Mouse (Mus musculus) neural tube, embryonic 14.5 days (tissue): Measurements from ENCODE around the gene Sdc1. TPM values are rescaled to one million over a fixed set of nuclear protein-coding genes. Genes with fewer than 3 reads are reported as not detected.

Source experiments
- ATAC-seq: fragments of 200-750 bp; cut with Nextera tagmentation; 2 replicates; pipeline ENCODE4 v1.8.0; 2017; ENCODE audit warnings: low read depth, mild to moderate bottlenecking, moderate TSS enrichment, moderate library complexity
- H3K27ac ChIP-seq: fragments of 300-500 bp; sonication (generic); 2 replicates; pipeline ENCODE4 v1.5.1; 2014; ENCODE audit warnings: low read depth, mild to moderate bottlenecking, control low read depth, low read length, moderate library complexity, mixed read lengths
- H3K27me3 ChIP-seq: fragments of 300-500 bp; sonication (generic); 2 replicates; pipeline ENCODE4 v1.6.1; 2014; ENCODE audit warnings: low read length; ENCODE audit not compliant: control insufficient read depth, insufficient read depth
- H3K36me3 ChIP-seq: fragments of 300-500 bp; sonication (generic); 2 replicates; pipeline ENCODE4 v1.6.1; 2014; ENCODE audit warnings: low read length, mixed read lengths; ENCODE audit not compliant: control insufficient read depth, insufficient read depth
- H3K4me1 ChIP-seq: fragments of 300-500 bp; sonication (generic); 2 replicates; pipeline ENCODE4 v1.6.1; 2014; ENCODE audit warnings: low read length; ENCODE audit not compliant: control insufficient read depth, insufficient read depth
- H3K4me2 ChIP-seq: fragments of 300-500 bp; sonication (generic); 2 replicates; pipeline ENCODE4 v1.6.1; 2014; ENCODE audit warnings: mild to moderate bottlenecking, low read depth, low read length, control low read depth
- H3K4me3 ChIP-seq: fragments of 300-500 bp; sonication (generic); 2 replicates; pipeline ENCODE4 v1.5.1; 2014; ENCODE audit warnings: low read depth, low read length, control low read depth, mixed read lengths
- H3K9ac ChIP-seq: fragments of 300-500 bp; sonication (generic); replicated peaks from 2 replicates; pipeline ENCODE4 v1.6.1; 2014; ENCODE audit warnings: low read depth, mild to moderate bottlenecking, control low read depth, low read length, mixed read lengths
- H3K9me3 ChIP-seq: fragments of 300-500 bp; sonication (generic); 2 replicates; pipeline ENCODE4 v1.6.1; 2016; ENCODE audit warnings: low read length; ENCODE audit not compliant: control insufficient read depth
- WGBS: fragments of 180-500 bp; shearing (Covaris S2); extraction: QIAGEN DNeasy Blood & Tissue Kit; methylation state at CpG from one replicate; pipeline ENCODE4 v1.1.7; 2014; 5-methylcytosine and 5-hydroxymethylcytosine counted together
- polyA plus RNA-seq: library from polyadenylated mRNA; unstranded; fragments of >200 nt; fragmentation: Nextera tagmentation; extraction: Ambion mirVana; gene quantifications from 2 replicates; pipeline ENCODE4 v1.2.1, GENCODE M21; 2014

Gene Sdc1
- polyA plus RNA-seq, 1 experiment from 2014 or later: 6.5 TPM

DNA sequence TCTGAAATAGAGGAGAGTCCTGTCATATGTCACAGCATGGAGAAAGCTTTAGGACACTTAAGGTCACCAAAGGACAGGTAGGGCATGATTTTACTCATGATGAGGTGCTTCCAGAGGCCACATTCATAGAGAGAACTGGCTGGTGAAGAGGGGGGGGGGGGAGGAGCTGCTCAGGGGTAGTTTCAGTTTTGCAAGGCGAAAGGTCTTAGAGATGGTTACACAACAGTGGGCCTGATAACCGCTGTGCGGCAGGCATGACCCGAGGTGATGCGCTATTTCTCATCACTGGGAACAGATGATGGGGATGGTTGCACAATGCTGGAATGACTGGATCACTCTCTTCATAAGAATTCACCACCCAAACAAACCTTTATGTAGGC lies 58.5 kb downstream of the Sdc1 start:
- Histone ChIP-seq H3K4me1 (no peaks in the 10 kb centered on the region), H3K36me3 (no peaks in the 10 kb centered on the region), H3K27me3 (no peaks in the 10 kb centered on the region), H3K9me3 (no peaks in the 10 kb centered on the region), H3K4me3 (no peak overlapping the region), H3K9ac (no peak overlapping the region), H3K4me2 (no peak overlapping the region), H3K27ac (no peak overlapping the region)
- ATAC-seq: no peak
- WGBS: 93% methylated on average over 5 of the region's 5 CpGs

DNA sequence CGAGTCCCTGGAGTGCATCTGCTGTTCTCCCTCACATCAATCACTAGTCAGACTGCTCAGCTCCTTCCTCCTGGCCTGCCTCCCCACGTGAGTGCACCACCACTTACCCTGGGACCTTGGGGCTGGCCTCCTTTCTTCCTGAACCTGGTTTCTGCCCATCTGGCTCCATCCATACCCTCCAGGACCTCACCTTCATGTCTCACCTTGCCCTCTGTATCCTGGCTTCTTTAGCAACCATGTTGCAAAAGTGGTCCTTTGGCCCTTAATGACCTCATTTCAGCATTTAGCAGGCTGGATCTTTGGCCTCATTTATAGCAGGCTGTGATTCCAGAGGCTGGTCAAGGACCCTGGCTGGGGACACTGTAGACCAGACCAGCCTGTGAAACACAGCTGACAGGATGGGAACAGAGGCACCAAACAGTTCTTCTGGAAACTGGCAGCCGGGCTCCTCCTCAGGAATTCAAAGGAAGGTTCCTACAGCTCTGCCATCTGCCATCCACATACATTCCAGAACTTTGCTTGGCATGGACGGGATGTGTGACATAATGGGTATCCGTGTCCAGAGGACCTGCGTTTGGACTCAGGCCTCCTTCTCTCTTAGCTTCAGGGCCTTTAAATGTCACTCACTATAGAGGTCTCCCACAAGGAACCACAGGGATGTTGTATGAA lies 60.0 kb downstream of the Sdc1 start:
- H3K4me1 ChIP-seq: no peaks in the 10 kb centered on the region
- no peak overlapping the region for H3K4me2 ChIP-seq
- H3K27me3 ChIP-seq: no peaks in the 10 kb centered on the region
- no peak overlapping the region for H3K27ac ChIP-seq
- H3K36me3 ChIP-seq: no peaks in the 10 kb centered on the region
- 69% methylated on average over 6 of the region's 6 CpGs for WGBS
- H3K4me3 ChIP-seq: no peak overlapping the region
- ATAC-seq: no peak
- H3K9ac ChIP-seq: no peak overlapping the region
- no peaks in the 10 kb centered on the region for H3K9me3 ChIP-seq

DNA sequence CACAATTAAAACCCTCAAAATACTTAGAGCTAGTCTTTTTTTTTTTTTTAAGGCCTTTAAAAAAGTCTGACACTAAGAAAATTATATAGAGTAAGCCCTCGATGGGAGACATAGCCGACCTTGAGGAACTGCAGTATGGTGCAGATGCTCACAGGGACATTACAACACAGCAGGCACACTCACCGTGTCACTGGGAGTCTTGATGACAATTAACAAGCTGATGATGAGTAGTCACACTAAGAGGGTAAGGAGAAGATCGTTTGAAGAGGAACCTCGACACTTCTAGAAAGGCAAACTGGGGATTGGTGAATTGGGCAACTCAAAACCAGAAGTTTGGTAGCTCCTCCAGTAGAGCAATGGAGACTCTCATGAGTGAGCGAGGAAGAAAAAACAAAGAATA lies 60.6 kb downstream of the Sdc1 start:
- ATAC-seq: no peak
- Histone ChIP-seq H3K9ac (no peak overlapping the region), H3K36me3 (no peaks in the 10 kb centered on the region), H3K27ac (no peak overlapping the region), H3K27me3 (no peaks in the 10 kb centered on the region), H3K4me2 (no peak overlapping the region), H3K9me3 (no peaks in the 10 kb centered on the region), H3K4me1 (no peaks in the 10 kb centered on the region), H3K4me3 (no peak overlapping the region)
- 83% methylated on average over 6 of the region's 6 CpGs for WGBS

DNA sequence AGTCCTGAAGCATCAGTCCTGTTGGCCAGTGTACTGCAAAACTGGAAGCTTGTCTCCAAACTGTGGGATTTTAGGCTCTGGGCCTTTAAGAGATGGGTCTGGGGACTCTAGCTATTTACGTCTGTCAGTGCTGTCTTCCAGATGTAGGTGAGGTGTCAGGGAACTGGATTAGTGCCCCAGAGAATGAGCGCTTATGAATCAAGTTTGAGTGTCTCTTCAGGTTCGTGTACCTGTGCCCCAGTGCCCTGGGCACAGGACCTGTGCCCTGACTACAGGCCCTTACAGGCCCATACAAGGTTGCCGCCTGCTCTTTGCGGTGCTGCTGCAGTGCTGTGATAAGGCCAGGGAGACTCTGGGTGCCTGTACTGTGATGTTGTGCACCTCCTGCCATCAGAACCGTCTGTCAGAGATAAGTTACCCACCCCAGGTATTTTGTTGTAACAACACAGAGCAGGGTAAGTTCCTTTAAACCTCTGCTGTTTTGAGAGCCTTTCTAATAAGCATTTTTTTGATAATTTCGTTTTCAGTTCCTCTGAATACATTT lies 69.7 kb downstream of the Sdc1 start:
- ATAC-seq: no peak
- Histone ChIP-seq H3K9ac (no peak overlapping the region), H3K27ac (no peak overlapping the region), H3K36me3 (no peaks in the 10 kb centered on the region), H3K4me1 (no peaks in the 10 kb centered on the region), H3K27me3 (no peaks in the 10 kb centered on the region), H3K4me3 (no peak overlapping the region), H3K9me3 (no peaks in the 10 kb centered on the region), H3K4me2 (no peak overlapping the region)
- 80% methylated on average over 7 of the region's 7 CpGs for WGBS

DNA sequence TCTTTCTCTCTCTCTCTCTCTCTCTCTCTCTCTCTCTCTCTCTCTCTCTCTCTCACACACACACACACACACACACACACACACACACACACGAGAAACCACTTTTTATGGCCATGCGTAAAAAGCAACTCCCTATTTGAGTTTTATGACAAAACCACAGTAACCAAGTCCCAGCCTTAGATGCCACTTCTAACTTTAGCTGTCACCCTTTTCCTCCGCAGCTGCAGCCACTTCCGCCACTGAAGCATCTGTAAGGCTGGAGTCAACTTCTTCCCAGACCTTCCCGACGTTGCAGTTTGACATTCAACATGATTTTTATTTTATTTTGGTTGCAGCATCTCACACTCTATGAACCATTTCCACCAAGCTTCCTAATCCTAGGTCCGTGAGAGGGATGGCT lies 71.6 kb downstream of the Sdc1 start:
- Histone ChIP-seq H3K9me3 (no peaks in the 10 kb centered on the region), H3K27me3 (no peaks in the 10 kb centered on the region), H3K4me3 (no peak overlapping the region), H3K36me3 (no peaks in the 10 kb centered on the region), H3K4me1 (no peaks in the 10 kb centered on the region), H3K4me2 (no peak overlapping the region), H3K27ac (no peak overlapping the region), H3K9ac (no peak overlapping the region)
- no peak for ATAC-seq
- WGBS: 77% methylated on average over 7 of the region's 7 CpGs

Other genes starting within 250 kb of the Sdc1 start
- gene Slc7a15, start 172.3 kb upstream of the Sdc1 start, polyA plus RNA-seq: not detected in 2 replicates
- 62.4 and 68.7 TPM in 2 replicates for gene Pum2, start 97.2 kb upstream of the Sdc1 start, polyA plus RNA-seq
- gene Laptm4a, start 150.3 kb downstream of the Sdc1 start, polyA plus RNA-seq: 61.1 and 200 TPM in 2 replicates
- gene Matn3, start 176.6 kb downstream of the Sdc1 start, polyA plus RNA-seq: 0.07 and 0.17 TPM in 2 replicates
- gene Wdr35, start 202.6 kb downstream of the Sdc1 start, polyA plus RNA-seq: 19.6 and 21.7 TPM in 2 replicates